Comparison of ENCODE assay signal across 7 mouse cellular contexts in the genomic region with DNA sequence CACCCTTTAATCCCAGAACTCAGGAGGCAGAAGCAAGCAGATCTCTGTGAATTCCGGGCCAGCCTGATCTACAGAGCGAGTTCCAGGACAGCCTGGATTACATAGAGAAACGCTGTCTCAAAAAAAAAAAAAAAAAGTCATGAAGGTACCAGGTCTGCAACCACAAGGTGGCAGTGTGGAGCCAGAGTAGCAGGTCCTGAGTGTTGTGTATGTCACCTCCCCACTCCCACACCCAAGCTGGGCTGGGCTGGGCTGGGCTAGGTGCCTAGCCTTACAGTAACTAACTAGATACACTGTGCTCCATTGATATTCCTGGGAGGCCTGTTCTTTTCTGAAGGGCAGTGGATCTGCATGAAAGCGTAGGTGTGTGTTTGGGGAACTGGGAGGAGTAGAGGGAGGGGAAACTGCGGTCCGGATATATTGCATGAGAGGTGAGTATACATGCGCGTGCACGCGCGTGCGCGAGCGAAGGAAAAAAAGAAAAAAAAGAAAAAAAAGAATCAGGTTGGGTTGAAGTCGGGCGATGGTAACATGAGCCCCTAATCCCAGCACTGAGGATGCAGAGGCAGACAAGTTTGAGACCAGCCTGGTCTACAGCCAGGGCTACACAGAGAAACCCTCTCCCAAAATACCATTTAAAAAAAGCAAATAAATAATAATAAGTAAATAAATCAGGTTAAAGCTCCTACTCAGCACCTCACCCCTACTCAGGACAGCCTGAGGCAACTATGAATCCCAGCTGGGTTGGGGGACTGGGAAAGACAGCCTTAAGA. TPM values are rescaled to one million over a fixed set of nuclear protein-coding genes. Genes with fewer than 3 reads are reported as not detected.
DNase-seq lines count a peak whose midpoint lies in the region; ATAC-seq and TF ChIP-seq lines count a peak whose summit lies in the region.

No protein-coding gene starts in this region.

- no peaks in the 10 kb centered on the region for H3K36me3 ChIP-seq in small intestine, adult 2 months (ENCODE audit: control insufficient read depth, insufficient read depth, low read length)

- DNase-seq in R1 (ENCODE audit: low read depth, low spot score), result peak; percentile 90
- DNase-seq in cerebellum, adult 2 months, result peak; percentile 40 to 50
- DNase-seq in heart, postnatal 4 days, result peak; percentile 86
- peak; percentile 48 to 82 for DNase-seq in layer of hippocampus, postnatal 25 days (ENCODE audit: extremely low spot score in 1 of 2, low spot score in 1 of 2)
- DNase-seq in lung, postnatal 36 days, result peak; percentile 93

- peak; percentile 64; the same call in 1 of the 2 replicates for TF ChIP-seq CTCF in cerebellum, adult 2 months (IDR thresholded peaks at IDR 0.05; ENCODE audit: borderline replicate concordance, insufficient read depth, low read depth, low read length)
- peak; percentile 74; the same call in 1 of the 2 replicates for TF ChIP-seq CTCF in small intestine, adult 2 months (IDR thresholded peaks at IDR 0.05; ENCODE audit: extremely low read depth, insufficient read length, insufficient replicate concordance, low read depth, low read length)

- ATAC-seq in frontal cortex, adult (ENCODE audit: low TSS enrichment), result peak; percentile 73; the same call in 1 of the 2 replicates

- H3K4me3 ChIP-seq in cerebellum, adult 2 months (replicated peaks; ENCODE audit: insufficient read depth, low read depth, low read length), result no peak overlapping the region
- no peak overlapping the region for H3K4me3 ChIP-seq in small intestine, adult 2 months (ENCODE audit: low read depth, low read length)

- H3K27ac ChIP-seq in cerebellum, adult 2 months (ENCODE audit: insufficient read depth, low read length), result no peak overlapping the region
- no peak overlapping the region for H3K27ac ChIP-seq in small intestine, adult 2 months (ENCODE audit: insufficient read depth, low read depth, low read length)

- no peak for TF ChIP-seq POLR2A in cerebellum, adult 2 months (IDR thresholded peaks at IDR 0.05; ENCODE audit: borderline replicate concordance, insufficient read depth, low read length)
- no peak for TF ChIP-seq POLR2A in small intestine, adult 2 months (IDR thresholded peaks at IDR 0.05; ENCODE audit: low read depth, low read length)

- H3K27me3 ChIP-seq in cerebellum, adult 2 months (ENCODE audit: control insufficient read depth, insufficient read depth, low read length), result no peaks in the 10 kb centered on the region
- H3K27me3 ChIP-seq in small intestine, adult 2 months (ENCODE audit: control insufficient read depth, insufficient read depth, low read length), result no peaks in the 10 kb centered on the region

- no peaks in the 10 kb centered on the region for H3K4me1 ChIP-seq in cerebellum, adult 2 months (ENCODE audit: control insufficient read depth, insufficient read depth, low read length)
- H3K4me1 ChIP-seq in small intestine, adult 2 months (ENCODE audit: control insufficient read depth, insufficient read depth, insufficient read length, low read length), result no peaks in the 10 kb centered on the region; the same call in 1 of the 2 replicates

- 79% methylated on average over 16 of the region's 16 CpGs for WGBS in cerebellum, adult 2 months
- WGBS in small intestine, adult 2 months, result 65% methylated on average over 16 of the region's 16 CpGs

RNA-seq across cellular contexts. Expression of gene Avpr1b, which starts 14.5 kb away (rescaled TPM):
- not detected in 2 replicates for polyA plus RNA-seq in cerebellum, adult 2 months (2012; rRNA removed)
- total RNA-seq in heart, postnatal 4 days (2021), result not detected
- total RNA-seq in layer of hippocampus, postnatal 25 days (2021), result under 1 TPM; 0.12 to 0.44 TPM
- polyA plus RNA-seq in small intestine, adult 2 months (2012; rRNA removed), result 0.04 TPM in 1 of 2 replicates, not detected in the other

RNA-seq across cellular contexts. Expression of gene Ctse, which starts 24.6 kb away (rescaled TPM):
- polyA plus RNA-seq in cerebellum, adult 2 months (2012; rRNA removed), result 0.10 and 0.19 TPM in 2 replicates
- 1 to 10 TPM in 1 of 2 experiments, under 1 TPM in 1; 0.81 to 2.1 TPM for total RNA-seq in heart, postnatal 4 days (2021)
- total RNA-seq in layer of hippocampus, postnatal 25 days (2021), result not detected
- 4.2 and 184 TPM in 2 replicates for polyA plus RNA-seq in small intestine, adult 2 months (2012; rRNA removed)
